Mouse (Mus musculus) fat pad, adult 2 months (tissue): Measurements from ENCODE around the gene Asah2.
"Not testable (repeated sequence)": the region's sequence is repeated elsewhere in the genome, so short reads cannot be mapped to it uniquely, and the experiment has no call there.

Experiments used
- DNase-seq: peaks from one replicate; pipeline ENCODE4 v3.0.0-alpha.2; 2011; ENCODE audit warnings: low read depth, low spot score; ENCODE audit errors: extremely low read depth

Gene Asah2

GRCm38 (mm10) chr19:32107771-32108306 is at the start of gene Asah2:
Asah2 (minus strand) TSS chr19:32108211.
- no peak for DNase-seq

GRCm38 (mm10) chr19:32157045-32157444 is 49.0 kb upstream of the Asah2 start:
- DNase-seq: no peak

GRCm38 (mm10) chr19:32152529-32152928 is 44.5 kb upstream of the Asah2 start:
- no peak for DNase-seq

GRCm38 (mm10) chr19:32148710-32149109 is 40.7 kb upstream of the Asah2 start:
- DNase-seq: no peak

- no peak for DNase-seq
Measured at GRCm38 (mm10) chr19:32142383-32142782, 34.4 kb upstream of the Asah2 start.

GRCm38 (mm10) chr19:32138361-32139088 is 30.5 kb upstream of the Asah2 start:
- DNase-seq: no peak

GRCm38 (mm10) chr19:32137904-32138303 is 29.9 kb upstream of the Asah2 start:
- DNase-seq: no peak

- no peak for DNase-seq
Measured at GRCm38 (mm10) chr19:32136888-32137625, 29.0 kb upstream of the Asah2 start.

- not testable (repeated sequence) for DNase-seq
Measured at GRCm38 (mm10) chr19:32131707-32132488, 23.9 kb upstream of the Asah2 start.

- DNase-seq: no peak
Measured at GRCm38 (mm10) chr19:32129281-32129680, 21.3 kb upstream of the Asah2 start.

GRCm38 (mm10) chr19:32127180-32127850 is 19.3 kb upstream of the Asah2 start:
- DNase-seq: no peak

GRCm38 (mm10) chr19:32124155-32124554 is 16.1 kb upstream of the Asah2 start:
- no peak for DNase-seq

- DNase-seq: no peak
Measured at GRCm38 (mm10) chr19:32123196-32123595, 15.2 kb upstream of the Asah2 start.

GRCm38 (mm10) chr19:32120798-32121197 is 12.8 kb upstream of the Asah2 start:
- DNase-seq: no peak

GRCm38 (mm10) chr19:32119666-32120065 is 11.7 kb upstream of the Asah2 start:
- DNase-seq: no peak

- DNase-seq: no peak
Measured at GRCm38 (mm10) chr19:32118496-32118895, 10.5 kb upstream of the Asah2 start.

- no peak for DNase-seq
Measured at GRCm38 (mm10) chr19:32117484-32118018, 9.5 kb upstream of the Asah2 start.

GRCm38 (mm10) chr19:32111866-32112790 is 4.1 kb upstream of the Asah2 start:
- DNase-seq: no peak

- DNase-seq: no peak
Measured at GRCm38 (mm10) chr19:32106750-32107149, 1.3 kb downstream of the Asah2 start.
